Mouse (Mus musculus): ENCODE results near the gene Hpcal1.

Hpcal1 gene

GRCm38 (mm10) chr12:17715720-17716478 lies 25.2 kb downstream of the Hpcal1 start:
- DNase-seq (ENCODE audit: low spot score), result no peak

- no peak for DNase-seq (ENCODE audit: low spot score)
Observed at GRCm38 (mm10) chr12:17717257-17717656, 26.6 kb downstream of the Hpcal1 start.

DNA sequence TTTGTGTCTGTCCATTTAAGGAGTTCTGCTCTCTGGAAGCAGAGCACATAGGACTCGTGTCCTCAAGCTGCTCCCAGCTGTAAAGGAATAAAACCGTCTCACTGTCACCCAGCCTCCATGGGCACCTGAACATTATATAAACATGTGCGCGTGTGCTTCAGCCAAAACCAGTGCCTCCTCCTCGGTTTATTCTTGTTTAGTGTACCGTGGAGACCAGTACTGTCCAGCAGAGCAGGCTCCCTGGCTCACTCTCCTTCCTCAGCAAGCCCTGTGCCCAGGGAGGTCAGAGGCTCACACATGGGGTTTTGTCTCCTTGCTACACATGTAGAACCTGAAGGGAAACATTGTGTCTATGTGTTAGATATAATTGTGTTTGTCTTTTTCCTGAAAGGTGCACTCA lies 27.5 kb downstream of the Hpcal1 start:
- DNase-seq (ENCODE audit: low spot score), result no peak

- no peak for DNase-seq (ENCODE audit: low spot score)
Observed at GRCm38 (mm10) chr12:17721058-17721457, 30.4 kb downstream of the Hpcal1 start.

DNA sequence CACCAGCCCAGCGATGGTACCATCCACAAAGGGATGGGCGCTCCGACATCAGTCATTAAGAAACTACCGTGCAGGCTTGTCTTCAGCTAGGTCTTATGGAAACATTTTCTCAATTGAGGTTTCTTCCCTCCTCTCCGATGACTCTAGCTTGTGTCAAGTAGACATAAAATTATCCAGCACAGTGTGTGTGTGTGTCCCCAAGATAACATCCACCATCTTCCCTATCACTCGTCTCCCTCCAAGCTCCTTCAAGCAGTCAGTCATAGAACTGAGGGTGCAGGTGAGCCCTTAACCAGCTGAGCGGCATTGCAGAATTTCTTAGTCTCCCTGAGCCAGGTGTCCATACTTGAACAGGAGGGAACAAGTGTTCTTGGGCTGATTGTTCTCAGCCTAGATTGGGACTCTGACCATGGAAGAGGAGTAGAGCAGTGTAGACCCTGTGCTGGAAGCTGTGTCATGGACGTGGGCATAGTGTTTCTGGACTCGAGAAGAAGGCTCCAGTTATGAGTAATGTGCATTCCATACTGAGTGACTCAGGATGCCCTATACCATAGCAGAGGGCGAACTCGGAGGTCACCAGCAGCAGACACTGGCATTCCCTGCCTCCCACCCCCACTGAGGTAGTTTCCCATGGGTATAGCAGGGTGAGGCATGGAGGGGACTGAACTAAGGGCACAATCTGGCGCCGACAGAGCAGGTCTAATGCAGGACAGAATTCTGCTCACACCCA lies 32.0 kb downstream of the Hpcal1 start:
- no peak for DNase-seq (ENCODE audit: low spot score)

DNA sequence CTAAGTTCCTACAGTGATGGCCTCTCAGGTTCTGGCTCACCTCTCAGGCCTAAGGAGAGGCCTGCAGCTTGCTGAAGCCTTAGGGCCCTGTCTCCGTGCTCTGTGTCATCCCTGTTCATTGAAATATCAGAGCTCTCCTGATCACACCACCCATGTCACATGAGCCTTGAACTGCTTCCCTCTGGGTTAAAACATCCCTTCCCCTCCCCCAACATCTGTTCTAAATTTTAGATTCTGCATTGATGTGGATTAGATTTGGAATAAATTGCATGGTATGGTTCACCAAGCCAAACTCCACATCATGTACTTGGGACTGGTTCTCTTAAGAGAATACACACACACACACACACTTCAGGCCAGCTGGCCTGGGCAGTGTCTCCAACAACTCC lies 32.5 kb downstream of the Hpcal1 start:
- DNase-seq (ENCODE audit: low spot score), result no peak

DNA sequence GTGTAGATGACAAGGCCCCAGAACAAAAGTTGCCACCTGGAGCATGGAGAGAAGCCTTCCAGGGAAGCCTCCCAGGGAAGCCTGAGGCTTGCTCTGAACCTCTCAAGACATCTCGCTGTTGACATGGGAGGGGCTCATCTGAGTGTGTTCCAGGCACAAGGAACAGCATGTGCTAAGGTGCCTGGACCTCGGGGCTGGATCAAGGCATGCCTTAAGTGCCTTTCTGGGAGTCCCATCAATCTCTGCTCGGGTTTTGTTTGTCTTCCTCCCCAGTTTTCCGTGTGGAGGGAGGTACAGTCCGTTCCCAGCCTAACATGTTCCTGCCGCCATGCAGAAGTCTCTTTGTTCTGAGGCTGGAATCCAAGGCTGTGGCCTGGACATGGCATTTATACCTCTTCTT lies 33.3 kb downstream of the Hpcal1 start:
- no peak for DNase-seq (ENCODE audit: low spot score)

DNA sequence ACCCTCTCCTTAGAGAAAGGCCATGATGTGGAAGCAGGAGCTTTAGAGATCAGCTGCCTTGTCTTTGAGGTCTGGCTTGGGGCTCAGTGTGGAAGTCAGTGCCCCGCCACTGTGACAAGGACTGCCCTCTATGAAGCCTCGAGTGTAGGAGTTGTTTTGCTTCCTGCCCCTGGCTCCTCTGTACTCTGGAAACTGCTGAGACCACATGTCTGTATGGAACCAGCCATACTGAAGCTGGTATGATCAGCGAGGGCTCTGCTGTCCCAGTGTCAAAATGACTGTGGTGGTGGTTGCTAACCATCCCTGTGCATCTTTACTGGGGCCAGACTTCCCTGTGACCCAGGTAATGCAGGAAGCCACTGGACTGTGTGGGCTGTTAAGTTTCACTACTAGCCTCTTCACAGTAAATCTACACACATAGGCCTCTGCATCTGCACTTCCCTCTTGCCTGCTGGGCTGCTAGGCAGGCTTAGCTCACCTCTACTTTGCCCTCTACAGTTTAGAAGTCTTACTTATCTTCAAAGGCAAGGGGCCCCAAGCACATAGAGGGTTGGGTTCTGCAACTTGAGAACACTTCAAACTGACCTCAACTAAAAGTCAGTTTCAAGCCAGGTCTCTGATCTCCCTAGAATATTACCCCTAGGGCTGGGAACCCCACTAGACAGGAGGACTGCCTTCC lies 33.9 kb downstream of the Hpcal1 start:
- DNase-seq (ENCODE audit: low spot score), result no peak

GRCm38 (mm10) chr12:17725592-17725991 lies 34.9 kb downstream of the Hpcal1 start:
- no peak for DNase-seq (ENCODE audit: low spot score)

DNA sequence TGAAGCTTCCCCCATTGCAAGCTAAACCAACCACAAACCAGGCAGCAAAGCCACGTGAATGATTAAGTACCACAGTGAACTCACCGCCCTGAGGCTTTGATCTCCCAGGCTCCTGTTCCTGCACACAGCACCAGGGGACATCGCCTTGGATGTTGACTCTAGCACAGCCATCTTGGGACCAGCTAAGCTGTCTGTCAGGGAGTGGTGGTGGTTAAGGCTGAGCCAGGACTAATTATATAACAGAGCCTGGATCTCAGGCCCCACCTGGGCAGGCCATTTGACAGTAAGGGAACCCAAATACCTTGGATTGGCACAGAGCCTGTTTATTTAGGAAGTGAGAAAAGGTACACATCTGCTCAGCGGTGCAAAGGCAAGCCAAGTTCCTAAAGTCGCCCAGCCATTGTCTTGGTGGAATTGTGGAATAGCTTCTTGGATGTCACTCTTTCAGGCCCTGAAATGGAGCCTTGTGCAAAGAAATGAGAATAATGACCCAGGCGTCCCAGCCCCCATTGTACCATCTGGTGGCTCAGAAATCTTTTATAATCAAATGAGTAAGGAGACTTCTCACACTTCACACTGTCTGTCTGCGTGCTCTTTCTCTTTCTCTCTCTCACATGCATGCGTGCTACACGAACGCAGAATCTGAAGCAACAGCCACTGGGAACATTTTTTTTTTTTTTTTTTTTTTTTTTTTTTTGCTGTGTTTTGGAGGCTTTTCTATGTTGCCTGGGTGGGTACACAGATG lies 36.1 kb downstream of the Hpcal1 start:
- no peak for DNase-seq (ENCODE audit: low spot score)

DNA sequence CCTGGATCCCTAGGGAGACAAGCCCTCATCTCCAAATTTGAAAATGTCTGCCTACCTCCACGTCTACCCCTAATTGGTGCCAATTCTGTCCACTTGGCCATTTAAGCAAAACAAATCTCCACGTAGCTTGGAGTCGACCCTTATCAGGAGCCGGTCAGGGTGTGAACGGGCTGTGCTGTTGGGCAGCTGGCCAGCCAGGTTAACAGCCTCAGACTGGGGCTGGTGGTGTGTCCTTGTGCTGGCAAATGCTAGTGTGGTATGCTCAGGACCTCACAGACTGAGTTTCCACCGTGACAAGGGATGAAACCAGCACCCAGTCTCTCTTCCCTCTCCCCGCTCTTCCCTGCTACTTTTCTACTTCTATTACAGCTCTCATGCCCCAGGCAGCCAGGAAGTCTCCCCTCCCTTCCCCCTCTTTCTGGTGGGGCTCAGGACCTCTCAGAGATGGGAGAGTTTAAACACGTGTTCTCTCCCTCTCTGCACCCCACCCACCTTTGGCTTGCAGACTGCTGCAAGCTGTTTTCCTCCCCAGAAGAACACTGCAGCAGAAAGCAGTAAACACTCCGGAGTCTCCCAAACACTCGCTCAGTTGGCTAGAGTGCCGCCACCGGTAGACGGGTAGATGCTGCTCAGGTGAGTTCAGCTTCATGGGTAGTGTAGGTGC lies 37.2 kb downstream of the Hpcal1 start:
- no peak for DNase-seq (ENCODE audit: low spot score)

GRCm38 (mm10) chr12:17729211-17729900 lies 38.7 kb downstream of the Hpcal1 start:
- no peak for DNase-seq (ENCODE audit: low spot score)

GRCm38 (mm10) chr12:17732006-17732405 lies 41.4 kb downstream of the Hpcal1 start:
- DNase-seq (ENCODE audit: low spot score), result no peak

GRCm38 (mm10) chr12:17732546-17732945 lies 41.9 kb downstream of the Hpcal1 start:
- no peak for DNase-seq (ENCODE audit: low spot score)

DNA sequence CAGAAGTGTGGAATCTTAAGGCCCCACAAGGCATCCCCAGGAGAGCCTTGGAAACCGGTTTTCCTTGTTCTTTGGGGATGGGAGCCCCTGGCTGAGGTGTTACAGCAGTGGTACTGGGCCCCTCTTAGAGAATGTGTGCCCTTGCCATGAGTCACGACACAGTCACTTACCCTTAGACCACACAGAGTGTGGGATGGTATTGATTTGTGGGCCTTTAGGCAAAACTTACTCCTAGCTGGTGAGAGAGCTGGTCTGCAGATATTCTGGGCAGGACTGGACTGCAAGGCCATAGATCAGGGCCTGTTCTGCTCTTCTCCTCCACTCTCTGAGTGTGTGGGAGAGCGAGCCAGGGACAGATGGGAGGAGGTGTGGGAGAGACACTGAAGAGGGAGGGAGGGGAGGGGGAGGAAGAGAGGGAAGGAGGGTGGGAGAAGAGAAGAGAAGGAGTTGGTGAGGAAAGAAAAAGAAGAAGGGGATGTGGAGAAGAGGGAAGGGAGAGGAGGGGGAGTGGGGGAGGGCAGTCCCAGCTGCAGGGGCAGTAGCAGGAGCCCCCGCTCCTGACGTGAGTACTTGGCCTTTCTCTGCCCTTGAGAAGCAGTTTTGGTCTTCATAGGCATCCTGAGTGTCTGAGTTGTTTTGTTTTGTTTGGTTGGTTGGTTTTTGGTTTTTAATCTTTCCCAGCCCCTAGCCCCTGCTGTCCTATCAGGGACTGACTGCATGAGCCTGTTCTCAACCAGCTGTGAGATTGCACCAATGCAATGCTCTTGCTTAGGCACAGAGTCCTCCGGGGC lies 42.7 kb downstream of the Hpcal1 start:
- DNase-seq (ENCODE audit: low spot score), result no peak

DNA sequence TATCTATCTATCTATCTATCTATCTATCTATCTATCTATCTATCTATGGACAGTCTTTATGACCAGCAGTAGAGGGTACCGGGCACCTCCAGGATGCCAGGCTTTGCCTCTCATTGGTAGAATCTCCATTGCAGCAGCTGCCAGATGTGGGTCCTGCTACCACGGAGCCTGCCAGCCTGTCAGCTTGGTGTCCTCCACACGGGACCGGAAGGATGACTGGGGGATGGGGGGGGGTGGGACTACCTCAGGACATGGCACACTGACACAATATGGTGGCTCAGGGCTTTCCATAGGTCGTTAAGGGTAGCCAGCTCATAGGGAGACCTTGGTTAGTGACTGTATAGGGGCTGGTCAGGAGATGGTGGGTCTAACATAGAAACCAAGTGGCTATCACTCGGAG lies 45.7 kb downstream of the Hpcal1 start:
- no peak for DNase-seq (ENCODE audit: low spot score)

- DNase-seq (ENCODE audit: low spot score), result no peak
Observed at GRCm38 (mm10) chr12:17736859-17737577, 46.4 kb downstream of the Hpcal1 start.

DNA sequence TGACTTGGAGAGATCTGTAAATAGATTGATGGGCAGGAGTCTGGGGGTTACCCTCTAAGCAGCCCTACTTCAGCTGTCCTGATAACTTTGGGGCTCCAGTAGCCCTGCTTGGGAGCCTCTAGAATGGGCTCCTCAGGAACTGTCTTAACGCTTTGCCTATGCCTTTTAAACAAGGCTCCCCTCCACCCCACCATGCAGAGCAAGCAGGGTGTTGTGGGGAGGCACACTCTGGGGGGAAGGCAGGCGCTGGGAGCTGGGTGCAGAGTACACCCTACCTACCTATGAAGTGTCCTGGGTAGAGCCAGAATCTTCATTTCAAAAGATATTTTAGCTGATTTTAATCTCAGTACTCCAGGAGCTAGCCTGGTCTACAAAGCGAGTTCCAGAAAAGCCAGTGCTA lies 47.2 kb downstream of the Hpcal1 start:
- DNase-seq (ENCODE audit: low spot score), result no peak

DNA sequence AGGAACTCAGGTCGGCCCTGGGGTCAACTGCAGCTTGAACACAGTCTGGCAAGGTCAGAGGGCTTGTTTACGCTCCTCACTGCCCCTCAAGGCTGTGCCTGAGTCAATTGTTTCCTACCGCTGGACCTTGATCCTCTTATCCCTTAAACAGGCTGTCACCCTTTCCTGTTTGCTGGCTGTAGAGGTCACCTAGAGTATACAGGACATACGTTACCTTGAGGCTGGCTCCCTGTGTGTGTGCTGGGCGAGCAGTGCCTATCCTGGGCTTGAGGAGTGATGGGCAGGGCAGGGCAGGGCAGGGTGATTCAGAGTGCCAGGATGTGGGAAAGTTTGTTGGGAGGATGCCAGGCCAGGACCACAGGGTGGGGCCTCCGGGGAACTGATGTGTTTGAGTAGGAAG lies 47.8 kb downstream of the Hpcal1 start:
- no peak for DNase-seq (ENCODE audit: low spot score)

GRCm38 (mm10) chr12:17740226-17740625 lies 49.6 kb downstream of the Hpcal1 start:
- DNase-seq (ENCODE audit: low spot score), result no peak

All from urinary bladder, postnatal 10 days (tissue).